Mouse (Mus musculus) midbrain, postnatal 0 days (tissue): Measurements from ENCODE around the gene Tex52. TPM values are rescaled to one million over a fixed set of nuclear protein-coding genes. Genes with fewer than 3 reads are reported as not detected.

Experiments used
- ATAC-seq: fragments of 200-750 bp; cut with Nextera tagmentation; 2 replicates; pipeline ENCODE4 v1.8.0; 2017; ENCODE audit warnings: moderate number of reproducible peaks, mild to moderate bottlenecking, moderate TSS enrichment, moderate library complexity; ENCODE audit not compliant: low FRiP score
- DNase-seq: peaks from one replicate; pipeline ENCODE4 v3.0.0-alpha.2; 2015; ENCODE audit warnings: low spot score
- H3K27ac ChIP-seq: fragments of 300-500 bp; sonication (generic); 2 replicates; pipeline ENCODE4 v1.5.1; 2014; ENCODE audit warnings: low read depth, mild to moderate bottlenecking, low read length, mixed read lengths
- H3K27me3 ChIP-seq: fragments of 300-500 bp; sonication (generic); 2 replicates; pipeline ENCODE4 v1.6.1; 2014; ENCODE audit warnings: low read length, control low read depth, mixed read lengths; ENCODE audit not compliant: insufficient read depth
- H3K36me3 ChIP-seq: fragments of 300-500 bp; sonication (generic); 2 replicates; pipeline ENCODE4 v1.6.1; 2014; ENCODE audit warnings: low read length, control low read depth, mixed read lengths; ENCODE audit not compliant: insufficient read depth
- H3K4me1 ChIP-seq: fragments of 300-500 bp; sonication (generic); 2 replicates; pipeline ENCODE4 v1.6.1; 2014; ENCODE audit warnings: mild to moderate bottlenecking, control low read depth, antibody characterized with exemption, low read length, mixed read lengths; ENCODE audit not compliant: insufficient read depth
- H3K4me2 ChIP-seq: fragments of 300-500 bp; sonication (generic); 2 replicates; pipeline ENCODE4 v1.6.1; 2014; ENCODE audit warnings: low read depth, mild to moderate bottlenecking, low read length, mixed read lengths; ENCODE audit not compliant: poor library complexity, severe bottlenecking
- H3K4me3 ChIP-seq: fragments of 300-500 bp; sonication (generic); 2 replicates; pipeline ENCODE4 v1.5.1; 2014; ENCODE audit warnings: low read depth, mild to moderate bottlenecking, low read length, moderate library complexity
- H3K9ac ChIP-seq: fragments of 300-500 bp; sonication (generic); replicated peaks from 2 replicates; pipeline ENCODE4 v1.6.1; 2014; ENCODE audit warnings: mild to moderate bottlenecking, low read length, moderate library complexity, mixed read lengths; ENCODE audit not compliant: poor library complexity, severe bottlenecking
- H3K9me3 ChIP-seq: fragments of 300-500 bp; sonication (generic); 2 replicates; pipeline ENCODE4 v1.6.1; 2016; ENCODE audit warnings: low read length, control low read depth
- CTCF ChIP-seq: IDR thresholded peaks from 2 replicates; pipeline ENCODE4 v1.5.1; 2016; ENCODE audit warnings: antibody characterized with exemption, mild to moderate bottlenecking
- WGBS: fragments of 180-500 bp; shearing (Covaris S2); extraction: QIAGEN DNeasy Blood & Tissue Kit; methylation state at CpG from one replicate; pipeline ENCODE4 v1.1.7; 2014; 5-methylcytosine and 5-hydroxymethylcytosine counted together
- polyA plus RNA-seq: library from polyadenylated mRNA; unstranded; fragments of >200 nt; fragmentation: Nextera tagmentation; extraction: Ambion mirVana; gene quantifications from 2 replicates; pipeline ENCODE4 v1.2.1, GENCODE M21; 2015
- total RNA-seq: library from RNA; depleted of rRNA; stranded (reverse); fragments of >200 nt; gene quantifications from 2 replicates; pipeline ENCODE4 v1.2.3, GENCODE M21; 2014

The Tex52 gene
- total and polyA plus RNA-seq, 2 experiments from 2014 or later = 0.39 to 2.0 TPM

GRCm38 (mm10) chr6:128418076-128418475, 42.8 kb downstream of the Tex52 start:
- H3K4me1 ChIP-seq = no peaks in the 10 kb centered on the region
- DNase-seq (no peak), ATAC-seq (no peak)
- TF ChIP-seq CTCF = no peak
- no peaks in the 10 kb centered on the region; the same call in 1 of the 2 replicates for H3K36me3 ChIP-seq
- no peaks in the 10 kb centered on the region for H3K27me3 ChIP-seq
- H3K4me3 ChIP-seq = no peak overlapping the region
- no peak overlapping the region for H3K27ac ChIP-seq
- H3K9me3 ChIP-seq = no peaks in the 10 kb centered on the region
- no peak overlapping the region for H3K9ac ChIP-seq
- H3K4me2 ChIP-seq = no peak overlapping the region
- WGBS = 94% methylated on average over 1 of the region's 1 CpGs

- H3K4me2 ChIP-seq = no peak overlapping the region
- DNase-seq = no peak
- no peak overlapping the region for H3K9ac ChIP-seq
- H3K36me3 ChIP-seq = no peaks in the 10 kb centered on the region; the same call in 1 of the 2 replicates
- TF ChIP-seq CTCF = no peak
- WGBS = 86% methylated on average over 2 of the region's 2 CpGs
- H3K4me3 ChIP-seq = no peak overlapping the region
- no peaks in the 10 kb centered on the region for H3K4me1 ChIP-seq
- no peaks in the 10 kb centered on the region for H3K9me3 ChIP-seq
- no peak for ATAC-seq
- H3K27ac ChIP-seq = no peak overlapping the region
- no peaks in the 10 kb centered on the region for H3K27me3 ChIP-seq
These were observed 45.8 kb downstream of the Tex52 start for GRCm38 (mm10) chr6:128421036-128421435.

GRCm38 (mm10) chr6:128421480-128421879, 46.2 kb downstream of the Tex52 start:
- no peak for DNase-seq
- Histone ChIP-seq H3K9ac (no peak overlapping the region), H3K36me3 (no peaks in the 10 kb centered on the region; the same call in 1 of the 2 replicates), H3K27ac (no peak overlapping the region), H3K4me3 (no peak overlapping the region), H3K4me1 (no peaks in the 10 kb centered on the region), H3K27me3 (no peaks in the 10 kb centered on the region), H3K4me2 (no peak overlapping the region), H3K9me3 (no peaks in the 10 kb centered on the region)
- 89% methylated on average over 3 of the region's 3 CpGs for WGBS
- ATAC-seq = no peak
- no peak for TF ChIP-seq CTCF

GRCm38 (mm10) chr6:128423496-128424268, 48.4 kb downstream of the Tex52 start:
- TF ChIP-seq CTCF = no peak
- DNase-seq (no peak), ATAC-seq (peak; percentile 43; the same call in 1 of the 2 replicates)
- H3K27ac ChIP-seq = peak overlapping the region; percentile 97
- peak overlapping the region; percentile 71 for H3K4me2 ChIP-seq
- H3K27me3 ChIP-seq = no peaks in the 10 kb centered on the region
- no peaks in the 10 kb centered on the region for H3K4me1 ChIP-seq
- 41% methylated on average over 15 of the region's 16 CpGs for WGBS
- H3K9me3 ChIP-seq = no peaks in the 10 kb centered on the region
- H3K36me3 ChIP-seq = peaks cover 5% of the 10 kb centered on the region; the same call in 1 of the 2 replicates
- peak overlapping the region; percentile 58 for H3K9ac ChIP-seq
- H3K4me3 ChIP-seq = peak overlapping the region; percentile 43

GRCm38 (mm10) chr6:128424269-128425019, 49.2 kb downstream of the Tex52 start, which contains the start of gene Itfg2:
Gene Itfg2, minus strand, starts transcription at chr6:128424931.
- peak within 1 kb of the TSS; percentile 43 for H3K4me3 ChIP-seq
- peak within 1 kb of the TSS; percentile 97 for H3K27ac ChIP-seq
- H3K27me3 ChIP-seq = no peaks in the 10 kb centered on the region
- H3K4me2 ChIP-seq = peak within 1 kb of the TSS; percentile 71
- DNase-seq (peak; percentile 98), ATAC-seq (peak; percentile 95)
- H3K9ac ChIP-seq = peak within 1 kb of the TSS; percentile 58
- peaks cover 7% of the 10 kb centered on the region; the same call in 1 of the 2 replicates for H3K36me3 ChIP-seq
- no peaks in the 10 kb centered on the region for H3K9me3 ChIP-seq
- no peak for TF ChIP-seq CTCF
- WGBS = under 1% methylated on average over 42 of the region's 42 CpGs
- H3K4me1 ChIP-seq = no peaks in the 10 kb centered on the region
